Mouse (Mus musculus): Measurements from ENCODE around the gene Olfr545.

GRCm38 (mm10) chr7:102476601-102477000, 22.8 kb downstream of the Olfr545 start:
- TF ChIP-seq ZC3H11A (IDR thresholded peaks at IDR 0.05; ENCODE audit: borderline replicate concordance, low read depth, low read length) (no peak), CHD2 (IDR thresholded peaks at IDR 0.05; ENCODE audit: low read depth, low read length) (no peak), ZNF384 (IDR thresholded peaks at IDR 0.05; ENCODE audit: low read depth, low read length) (no peak), HCFC1 (IDR thresholded peaks at IDR 0.05; ENCODE audit: borderline replicate concordance, insufficient read depth, low read length) (no peak), MAFK (IDR thresholded peaks at IDR 0.05; ENCODE audit: insufficient read depth, low read depth, low read length) (no peak)
